Mouse (Mus musculus): Measurements from ENCODE around the gene Disc1. TPM values are rescaled to one million over a fixed set of nuclear protein-coding genes. Genes with fewer than 3 reads are reported as not detected.

Disc1 gene
- polyA plus RNA-seq (2012; fragmentation: generic; extraction: Trizol), result 0.12 TPM
- long read RNA-seq, experiment 1, partial matches to known transcripts, result 0 of 1 reads
- long read RNA-seq, experiment 1, other reads (novel, unspliced or antisense), result 1 of 1 reads
- long read RNA-seq, experiment 2, partial matches to known transcripts, result 0 of 1 reads
- long read RNA-seq, experiment 2, other reads (novel, unspliced or antisense), result 1 of 1 reads

DNA sequence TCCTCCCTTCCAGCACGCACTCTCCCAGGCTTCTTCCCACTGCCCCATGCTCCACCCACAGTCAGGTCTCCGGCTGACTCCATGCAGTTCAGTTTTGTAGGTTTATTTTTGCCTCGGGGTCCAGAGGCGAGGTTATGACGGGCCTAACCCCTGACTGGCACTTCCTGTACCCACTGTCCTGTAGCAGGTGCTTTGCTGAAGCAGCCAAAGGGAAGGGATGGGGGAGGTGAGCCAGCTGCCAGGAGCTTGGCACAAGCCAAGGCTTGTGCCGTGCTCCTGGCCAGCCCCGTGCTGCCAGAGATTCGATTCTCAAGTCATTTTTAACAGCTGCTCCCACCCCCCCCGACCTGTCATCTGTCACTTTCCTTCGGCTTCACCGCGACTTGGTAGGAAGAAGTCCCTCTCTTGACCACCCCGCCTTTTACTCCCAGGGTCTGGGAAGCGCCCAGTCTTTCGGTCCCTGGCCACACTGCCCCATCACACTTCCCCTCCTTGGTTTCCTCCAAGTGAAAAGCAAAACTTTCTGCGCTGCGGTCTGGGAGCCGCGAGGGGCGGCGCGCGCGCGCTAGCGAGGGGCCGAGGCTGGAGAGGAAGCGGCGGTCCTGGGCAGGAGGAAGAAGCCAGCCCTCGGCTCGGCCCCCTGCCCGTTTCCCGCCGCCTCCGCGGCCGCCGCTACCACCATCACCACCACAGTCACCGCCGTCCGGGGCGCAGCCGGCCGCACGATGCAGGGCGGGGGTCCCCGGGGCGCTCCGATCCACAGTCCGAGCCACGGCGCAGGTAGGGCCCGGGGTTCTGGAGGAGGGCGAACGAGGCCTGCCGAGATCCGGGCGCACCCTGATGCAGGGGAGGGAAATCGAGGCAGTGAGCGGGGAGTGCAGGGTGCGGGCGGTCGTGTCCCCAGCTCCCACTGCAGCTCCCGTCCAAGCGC is at the start of gene Disc1:
Gene Disc1, plus strand, starts transcription at position 691 of the 931 bp plus-strand sequence.
- TF ChIP-seq MYOG (IDR thresholded peaks at IDR 0.05; ENCODE audit: control insufficient read depth, extremely low read depth, insufficient read length) (no peak), MYOD1 (IDR thresholded peaks at IDR 0.05; ENCODE audit: control insufficient read depth, insufficient read length, low read depth) (no peak), FOSL1 (IDR thresholded peaks at IDR 0.05; ENCODE audit: insufficient read depth, low read length, poor library complexity, severe bottlenecking) (no peak), USF1 (IDR thresholded peaks at IDR 0.05; ENCODE audit: low read depth) (no peak), MAX (IDR thresholded peaks at IDR 0.05) (no peak), CTCF (IDR thresholded peaks at IDR 0.05; ENCODE audit: control insufficient read depth, insufficient read depth, insufficient read length) (no peak), CEBPB (IDR thresholded peaks at IDR 0.05; ENCODE audit: low read depth) (no peak)
- Histone ChIP-seq H3K4me3 (ENCODE audit: insufficient read depth, poor library complexity, severe bottlenecking) (no peak within 1 kb of the TSS), H3ac (ENCODE audit: control insufficient read depth, insufficient read length, low read depth) (no peak within 1 kb of the TSS), H3K79me3 (ENCODE audit: low read depth) (no peaks in the 10 kb centered on the region), H3K27me3 (ENCODE audit: control insufficient read depth, insufficient read depth, insufficient read length) (peaks cover 34% of the 10 kb centered on the region), H3K36me3 (ENCODE audit: control insufficient read depth, insufficient read depth) (no peaks in the 10 kb centered on the region), H3K79me2 (ENCODE audit: control insufficient read depth, insufficient read depth) (no peaks in the 10 kb centered on the region)

DNA sequence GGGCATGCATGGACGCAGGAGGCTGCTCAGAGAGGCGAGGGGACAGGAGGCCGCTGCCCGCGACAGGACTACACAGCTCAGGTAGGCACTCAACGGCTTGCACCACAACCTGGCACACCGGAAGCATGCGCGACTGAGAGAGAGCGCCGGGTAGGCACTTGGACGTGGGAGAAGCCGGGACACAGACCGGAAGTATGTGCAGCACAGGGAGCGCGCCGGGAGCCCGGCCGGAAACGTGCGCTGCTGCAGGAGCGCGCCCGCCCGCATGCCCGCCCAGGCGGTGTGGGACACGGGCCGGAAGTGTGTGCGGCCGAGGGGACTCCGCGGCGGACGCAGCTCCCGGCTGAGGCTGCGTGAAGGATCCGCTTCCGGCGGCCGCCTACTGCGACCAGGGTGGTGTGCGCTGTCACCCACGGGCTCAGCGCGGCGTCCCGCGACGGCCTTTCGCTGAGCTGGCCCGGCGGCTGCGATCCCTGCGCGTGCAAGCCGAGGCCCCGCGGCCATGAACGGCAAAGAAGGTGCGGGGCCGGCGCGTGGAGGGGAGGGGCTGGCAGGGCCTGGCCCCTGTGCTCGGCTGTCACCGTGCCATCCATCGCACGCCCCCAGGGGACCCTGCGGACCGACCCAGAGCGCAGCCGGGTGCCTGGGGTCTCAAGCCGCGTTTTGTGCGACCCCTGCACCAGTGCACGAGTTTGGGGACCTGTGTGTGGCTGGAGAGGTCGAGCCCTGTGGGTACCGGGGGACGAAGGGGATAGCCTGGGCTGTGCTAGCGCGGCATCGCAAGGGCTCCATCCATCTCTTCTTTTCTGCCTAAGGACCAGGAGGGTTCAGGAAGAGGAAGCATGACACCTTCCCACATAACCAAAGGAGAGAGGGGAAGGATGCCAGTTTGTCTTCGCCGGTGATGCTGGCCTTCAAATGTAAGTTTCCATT is 41.0 kb upstream of the Disc1 start, which contains the start of gene Tsnax:
Gene Tsnax, plus strand, starts transcription at position 303 of the 933 bp plus-strand sequence.
- peak within 1 kb of the TSS; percentile 90 for H3ac ChIP-seq (ENCODE audit: control insufficient read depth, insufficient read length, low read depth)
- H3K36me3 ChIP-seq (ENCODE audit: control insufficient read depth, insufficient read depth), result peaks cover 33% of the 10 kb centered on the region
- peaks cover 26% of the 10 kb centered on the region for H3K79me3 ChIP-seq (ENCODE audit: low read depth)
- H3K4me3 ChIP-seq (ENCODE audit: insufficient read depth, poor library complexity, severe bottlenecking), result peak within 1 kb of the TSS; percentile 82
- H3K79me2 ChIP-seq (ENCODE audit: control insufficient read depth, insufficient read depth), result peaks cover 36% of the 10 kb centered on the region
- TF ChIP-seq MAX (IDR thresholded peaks at IDR 0.05), result peak; percentile 87
- TF ChIP-seq USF1 (IDR thresholded peaks at IDR 0.05; ENCODE audit: low read depth), result no peak
- H3K27me3 ChIP-seq (ENCODE audit: control insufficient read depth, insufficient read depth, insufficient read length), result no peaks in the 10 kb centered on the region

DNA sequence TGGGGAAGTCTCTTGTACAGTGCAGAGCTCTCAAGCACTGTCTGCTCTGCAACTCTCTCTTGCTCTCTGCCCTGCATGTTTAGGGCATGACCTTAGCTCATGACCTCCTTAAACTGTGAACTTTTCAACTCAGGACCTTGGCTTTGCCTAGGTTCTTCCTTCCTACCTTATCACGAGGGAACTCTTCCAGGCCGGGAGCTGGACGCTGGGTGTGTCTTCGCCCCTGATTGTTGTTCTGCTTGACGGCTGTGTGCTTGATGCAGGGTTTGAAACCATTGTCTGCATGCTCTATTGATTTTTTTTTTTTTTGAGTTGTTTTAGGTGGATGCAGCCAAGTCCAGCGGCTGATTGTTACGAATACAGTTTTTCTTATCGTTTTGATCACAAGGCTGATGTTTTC is 29.9 kb upstream of the Disc1 start:
- TF ChIP-seq CTCF (IDR thresholded peaks at IDR 0.05; ENCODE audit: control insufficient read depth, insufficient read depth, insufficient read length), result no peak
- TF ChIP-seq FOSL1 (IDR thresholded peaks at IDR 0.05; ENCODE audit: insufficient read depth, low read length, poor library complexity, severe bottlenecking), result no peak
- TF ChIP-seq MAX (IDR thresholded peaks at IDR 0.05), result no peak
- TF ChIP-seq MYOD1 (IDR thresholded peaks at IDR 0.05; ENCODE audit: control insufficient read depth, insufficient read length, low read depth), result no peak
- TF ChIP-seq USF1 (IDR thresholded peaks at IDR 0.05; ENCODE audit: low read depth), result no peak
- TF ChIP-seq MYOG (IDR thresholded peaks at IDR 0.05; ENCODE audit: control insufficient read depth, extremely low read depth, insufficient read length), result no peak
- TF ChIP-seq CEBPB (IDR thresholded peaks at IDR 0.05; ENCODE audit: low read depth), result no peak
- peaks cover 47% of the 10 kb centered on the region for H3K36me3 ChIP-seq (ENCODE audit: control insufficient read depth, insufficient read depth)

DNA sequence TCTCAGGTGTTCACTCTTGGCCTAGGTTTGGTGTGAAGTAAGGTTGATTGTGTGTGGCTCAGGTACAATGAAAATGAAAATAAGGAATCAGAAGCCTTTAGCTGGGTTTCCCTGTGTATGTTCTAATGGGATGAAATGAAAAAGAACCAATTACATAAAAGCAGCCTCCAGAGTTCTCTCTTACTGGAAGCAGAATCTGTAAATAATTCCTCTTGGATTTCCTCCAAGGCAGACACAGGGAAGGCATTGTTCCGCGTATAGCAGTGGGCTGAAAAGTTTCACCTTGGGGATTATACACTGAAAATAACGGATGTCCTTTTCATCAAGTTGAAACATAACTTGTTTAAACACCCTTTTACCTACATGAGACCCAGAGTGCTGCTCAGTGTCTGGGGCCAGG is 26.8 kb upstream of the Disc1 start:
- H3K36me3 ChIP-seq (ENCODE audit: control insufficient read depth, insufficient read depth), result peaks cover 72% of the 10 kb centered on the region
- H3K79me3 ChIP-seq (ENCODE audit: low read depth), result no peaks in the 10 kb centered on the region
- no peaks in the 10 kb centered on the region for H3K79me2 ChIP-seq (ENCODE audit: control insufficient read depth, insufficient read depth)
- H3K27me3 ChIP-seq (ENCODE audit: control insufficient read depth, insufficient read depth, insufficient read length), result no peaks in the 10 kb centered on the region
- H3K4me3 ChIP-seq (ENCODE audit: insufficient read depth, poor library complexity, severe bottlenecking), result no peak overlapping the region
- no peak overlapping the region for H3ac ChIP-seq (ENCODE audit: control insufficient read depth, insufficient read length, low read depth)
- TF ChIP-seq USF1 (IDR thresholded peaks at IDR 0.05; ENCODE audit: low read depth) (no peak), FOSL1 (IDR thresholded peaks at IDR 0.05; ENCODE audit: insufficient read depth, low read length, poor library complexity, severe bottlenecking) (no peak), MYOD1 (IDR thresholded peaks at IDR 0.05; ENCODE audit: control insufficient read depth, insufficient read length, low read depth) (no peak), MAX (IDR thresholded peaks at IDR 0.05) (no peak), CEBPB (IDR thresholded peaks at IDR 0.05; ENCODE audit: low read depth) (no peak), CTCF (IDR thresholded peaks at IDR 0.05; ENCODE audit: control insufficient read depth, insufficient read depth, insufficient read length) (no peak)

More for the DNA sequence above, 29.9 kb upstream of the Disc1 start:
- no peak overlapping the region for H3K4me3 ChIP-seq (ENCODE audit: insufficient read depth, poor library complexity, severe bottlenecking)
- no peak overlapping the region for H3ac ChIP-seq (ENCODE audit: control insufficient read depth, insufficient read length, low read depth)
- H3K79me3 ChIP-seq (ENCODE audit: low read depth), result no peaks in the 10 kb centered on the region
- H3K27me3 ChIP-seq (ENCODE audit: control insufficient read depth, insufficient read depth, insufficient read length), result no peaks in the 10 kb centered on the region
- H3K79me2 ChIP-seq (ENCODE audit: control insufficient read depth, insufficient read depth), result peaks cover under 1% of the 10 kb centered on the region

DNA sequence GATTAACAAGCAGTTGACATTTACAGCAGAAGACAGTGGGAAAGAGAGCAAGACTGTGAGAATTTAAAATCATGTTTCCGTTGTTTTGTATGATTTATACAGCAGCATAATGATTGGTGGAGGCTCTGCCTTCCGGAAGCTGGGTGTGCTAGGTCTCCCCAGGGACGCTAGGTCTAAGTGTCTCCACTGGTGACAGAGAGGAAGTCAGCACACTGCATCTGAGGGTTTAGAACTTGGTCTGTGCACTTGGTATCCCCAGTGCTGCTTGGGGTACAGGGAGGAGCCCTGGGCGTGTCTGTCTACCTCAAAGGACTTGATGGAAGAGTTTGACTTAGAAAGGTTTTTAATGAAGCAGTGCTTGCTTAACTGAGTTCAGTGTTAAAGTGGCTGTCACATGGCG is 25.2 kb upstream of the Disc1 start:
- no peaks in the 10 kb centered on the region for H3K27me3 ChIP-seq (ENCODE audit: control insufficient read depth, insufficient read depth, insufficient read length)
- H3K79me2 ChIP-seq (ENCODE audit: control insufficient read depth, insufficient read depth), result no peaks in the 10 kb centered on the region
- H3K36me3 ChIP-seq (ENCODE audit: control insufficient read depth, insufficient read depth), result peaks cover 74% of the 10 kb centered on the region
- no peak overlapping the region for H3K4me3 ChIP-seq (ENCODE audit: insufficient read depth, poor library complexity, severe bottlenecking)
- no peaks in the 10 kb centered on the region for H3K79me3 ChIP-seq (ENCODE audit: low read depth)
- no peak for TF ChIP-seq MYOD1 (IDR thresholded peaks at IDR 0.05; ENCODE audit: control insufficient read depth, insufficient read length, low read depth)
- no peak for TF ChIP-seq CEBPB (IDR thresholded peaks at IDR 0.05; ENCODE audit: low read depth)
- no peak for TF ChIP-seq MAX (IDR thresholded peaks at IDR 0.05)
- no peak for TF ChIP-seq USF1 (IDR thresholded peaks at IDR 0.05; ENCODE audit: low read depth)
- no peak for TF ChIP-seq CTCF (IDR thresholded peaks at IDR 0.05; ENCODE audit: control insufficient read depth, insufficient read depth, insufficient read length)
- TF ChIP-seq MYOG (IDR thresholded peaks at IDR 0.05; ENCODE audit: control insufficient read depth, extremely low read depth, insufficient read length), result no peak
- no peak for TF ChIP-seq FOSL1 (IDR thresholded peaks at IDR 0.05; ENCODE audit: insufficient read depth, low read length, poor library complexity, severe bottlenecking)
- no peak overlapping the region for H3ac ChIP-seq (ENCODE audit: control insufficient read depth, insufficient read length, low read depth)
